Mouse (Mus musculus) CH12.LX (cell line): ENCODE data around the gene Col6a6. TPM values are rescaled to one million over a fixed set of nuclear protein-coding genes. Genes with fewer than 3 reads are reported as not detected.

Experiments
- DNase-seq: peaks from one replicate; pipeline ENCODE4 v3.0.0-alpha.2; 2013; ENCODE audit errors: extremely low read depth
- H3K27ac ChIP-seq: 2 replicates; pipeline ENCODE4 v1.5.1; 2012; ENCODE audit warnings: low read depth, mild to moderate bottlenecking, control low read depth, moderate library complexity; ENCODE audit not compliant: insufficient read depth
- H3K27me3 ChIP-seq: replicated peaks from 2 replicates; pipeline ENCODE3; 2012; ENCODE audit warnings: inconsistent platforms
- H3K36me3 ChIP-seq, 2 experiments: replicated peaks in 1 of 2; 2 replicates each; pipeline versions ENCODE3 to v1.6.1; 2012; ENCODE audit warnings: inconsistent platforms in 1 of 2, low read length in 1 of 2, mild to moderate bottlenecking in 1 of 2, mixed read lengths in 1 of 2, moderate library complexity in 1 of 2; ENCODE audit not compliant: control insufficient read depth in 1 of 2, insufficient read depth in 1 of 2
- H3K4me1 ChIP-seq, 2 experiments: 2 replicates each; pipeline ENCODE4 v1.6.1; 2012; ENCODE audit warnings: inconsistent platforms in 1 of 2, moderate library complexity in 1 of 2; ENCODE audit not compliant: insufficient read depth in 2 of 2, control insufficient read depth in 1 of 2
- H3K4me2 ChIP-seq: 2 replicates; pipeline ENCODE4 v1.6.1; 2012; ENCODE audit warnings: low read depth, mild to moderate bottlenecking, control low read depth; ENCODE audit not compliant: poor library complexity, insufficient read depth, severe bottlenecking
- H3K4me3 ChIP-seq, 3 experiments: fragments of 150-350 bp in 1 of 3; sonication (generic) in 1 of 3; replicated peaks in 1 of 3; 2 replicates each; pipeline versions ENCODE3 to v1.5.1; 2011 to 2012; ENCODE audit warnings: low read depth in 2 of 3, low read length in 2 of 3, mild to moderate bottlenecking in 2 of 3, moderate library complexity in 2 of 3, control low read depth in 1 of 3, improper control_type of control experiment in 1 of 3, inconsistent platforms in 1 of 3, mixed read lengths in 1 of 3; ENCODE audit not compliant: poor library complexity in 1 of 3
- H3K79me2 ChIP-seq: replicated peaks from 2 replicates; pipeline ENCODE4 v1.6.1; 2012; ENCODE audit warnings: mild to moderate bottlenecking, moderate library complexity; ENCODE audit not compliant: control insufficient read depth, poor library complexity, insufficient read depth, severe bottlenecking; ENCODE audit errors: extremely low read depth
- H3K9ac ChIP-seq: 2 replicates; pipeline ENCODE4 v1.6.1; 2012; ENCODE audit warnings: low read depth, mild to moderate bottlenecking, control low read depth, moderate library complexity; ENCODE audit not compliant: insufficient read depth
- H3K9me3 ChIP-seq: replicated peaks from 2 replicates; pipeline ENCODE3; 2012; ENCODE audit warnings: low read length, inconsistent platforms, mixed read lengths
- CHD2 ChIP-seq: IDR thresholded peaks from 2 replicates; pipeline ENCODE4 v1.6.1; 2011; ENCODE audit warnings: low read length, improper control_type of control experiment
- E2F4 ChIP-seq: IDR thresholded peaks from 2 replicates; pipeline ENCODE4 v1.6.1; 2011; ENCODE audit warnings: low read depth, low read length, improper control_type of control experiment; ENCODE audit not compliant: insufficient replicate concordance
- GABPA ChIP-seq: IDR thresholded peaks from 2 replicates; pipeline ENCODE4 v1.6.1; 2012; ENCODE audit warnings: low read depth, low read length, improper control_type of control experiment, inconsistent platforms; ENCODE audit not compliant: insufficient replicate concordance
- IRF4 ChIP-seq: IDR thresholded peaks from 2 replicates; pipeline ENCODE4 v1.6.1; 2014; ENCODE audit warnings: low read depth, mild to moderate bottlenecking, inconsistent platforms, low read length, improper control_type of control experiment
- KAT2A ChIP-seq: IDR thresholded peaks from 2 replicates; pipeline ENCODE4 v1.6.1; 2012; ENCODE audit warnings: low read length, improper control_type of control experiment, inconsistent platforms; ENCODE audit not compliant: insufficient replicate concordance
- MAFK ChIP-seq: IDR thresholded peaks from 2 replicates; pipeline ENCODE4 v1.6.1; 2011; ENCODE audit warnings: low read length, improper control_type of control experiment; ENCODE audit not compliant: insufficient replicate concordance
- MAX ChIP-seq: IDR thresholded peaks from 2 replicates; pipeline ENCODE4 v1.6.1; 2011; ENCODE audit warnings: low read length, improper control_type of control experiment
- MYC ChIP-seq: IDR thresholded peaks from 2 replicates; pipeline ENCODE4 v1.6.1; 2011; ENCODE audit warnings: low read depth, mild to moderate bottlenecking, improper control_type of control experiment, low read length
- PAX5 ChIP-seq: IDR thresholded peaks from 2 replicates; pipeline ENCODE4 v1.6.1; 2012; ENCODE audit warnings: low read length, inconsistent platforms, mixed read lengths
- POLR2AphosphoS2 ChIP-seq: IDR thresholded peaks from 2 replicates; pipeline ENCODE4 v1.6.1; 2011; ENCODE audit warnings: low read depth, low read length, improper control_type of control experiment
- RAD21 ChIP-seq: IDR thresholded peaks from 2 replicates; pipeline ENCODE4 v1.6.1; 2011; ENCODE audit warnings: low read depth, mild to moderate bottlenecking, low read length, improper control_type of control experiment, moderate library complexity
- RCOR1 ChIP-seq: conservative IDR thresholded peaks from 2 replicates; pipeline ENCODE4 v1.6.1; 2012; ENCODE audit warnings: low read depth, mild to moderate bottlenecking, inconsistent platforms, low read length, improper control_type of control experiment
- SIN3A ChIP-seq: IDR thresholded peaks from 2 replicates; pipeline ENCODE4 v1.6.1; 2012; ENCODE audit warnings: low read length, improper control_type of control experiment, inconsistent platforms
- ZMIZ1 ChIP-seq: IDR thresholded peaks from 2 replicates; pipeline ENCODE4 v1.6.1; 2012; ENCODE audit warnings: low read depth, mild to moderate bottlenecking, inconsistent platforms, low read length, improper control_type of control experiment
- ZNF384 ChIP-seq: IDR thresholded peaks from 2 replicates; pipeline ENCODE4 v1.6.1; 2012; ENCODE audit warnings: low read depth, low read length, improper control_type of control experiment, inconsistent platforms
- dilution Hi-C: fragments of 300-500 bp; cut with MboI; formaldehyde crosslinking; loops from 2 replicates; pipeline ENCODE4 v1.14.3; 2020; ENCODE audit warnings: low sequenced_read_pairs; ENCODE audit not compliant: extremely low pct_unique_long_range_greater_than_20kb, extremely low pct_ligation_motif_present
- in situ Hi-C: fragments of 300-500 bp; cut with MboI; formaldehyde crosslinking; loops from 3 replicates; pipeline ENCODE4 v1.14.3; 2019; ENCODE audit warnings: low sequenced_read_pairs, low pct_ligation_motif_present, low pct_unique_long_range_greater_than_20kb, mixed read lengths
- polyA plus RNA-seq: library from polyadenylated mRNA; unstranded; fragments of >175 nt; gene quantifications from 2 replicates; pipeline ENCODE4 v1.2.1, GENCODE M21; 2012; ENCODE audit warnings: low read depth; ENCODE audit not compliant: insufficient read length
- total RNA-seq, 2 experiments: library from RNA; depleted of rRNA; stranded (reverse); fragments of 300-350 nt in 1 of 2; fragments of >200 nt in 1 of 2; gene quantifications; 2 replicates each; pipeline ENCODE4 v1.2.3; 2012 to 2014

Col6a6 gene
- total and polyA plus RNA-seq, 3 experiments: not detected

- dilution Hi-C loops: no loop called here
Observed at GRCm38 (mm10) chr9:105758173-105758765, 69.7 kb downstream of the Col6a6 start.

GRCm38 (mm10) chr9:105754256-105754655, 73.7 kb downstream of the Col6a6 start:
- Histone ChIP-seq H3K4me2 (no peak overlapping the region), H3K4me3 (no peak overlapping the region), H3K27ac (no peak overlapping the region), H3K27me3 (peaks cover 58% of the 10 kb centered on the region), H3K36me3 (no peaks in the 10 kb centered on the region), H3K9ac (no peak overlapping the region), H3K9me3 (peaks cover 4% of the 10 kb centered on the region), H3K4me1 (no peaks in the 10 kb centered on the region), H3K79me2 (no peaks in the 10 kb centered on the region)
- no peak for DNase-seq
- no peak for TF ChIP-seq POLR2AphosphoS2
- TF ChIP-seq MAFK: no peak
- no peak for TF ChIP-seq MYC
- TF ChIP-seq GABPA: no peak
- no peak for TF ChIP-seq CHD2
- no peak for TF ChIP-seq PAX5
- no peak for TF ChIP-seq SIN3A
- no peak for TF ChIP-seq RAD21
- TF ChIP-seq E2F4: no peak
- in situ Hi-C loops (no loop called here), dilution Hi-C loops (no loop called here)

More at GRCm38 (mm10) chr9:105758173-105758765, 69.7 kb downstream of the Col6a6 start:
- no peaks in the 10 kb centered on the region for H3K79me2 ChIP-seq
- in situ Hi-C loops: no loop called here
- no peak overlapping the region for H3K27ac ChIP-seq
- H3K4me2 ChIP-seq: no peak overlapping the region
- no peaks in the 10 kb centered on the region for H3K4me1 ChIP-seq
- no peak for TF ChIP-seq SIN3A
- no peak for TF ChIP-seq MAFK
- no peak for TF ChIP-seq IRF4
- TF ChIP-seq ZMIZ1: no peak
- no peak for TF ChIP-seq MYC
- TF ChIP-seq GABPA: no peak
- TF ChIP-seq MAX: no peak
- TF ChIP-seq KAT2A: no peak
- no peak overlapping the region for H3K9ac ChIP-seq
- no peaks in the 10 kb centered on the region for H3K36me3 ChIP-seq
- no peak for DNase-seq
- H3K27me3 ChIP-seq: peaks cover 49% of the 10 kb centered on the region
- peaks cover 4% of the 10 kb centered on the region for H3K9me3 ChIP-seq
- no peak overlapping the region for H3K4me3 ChIP-seq

GRCm38 (mm10) chr9:105745861-105746260, 82.1 kb downstream of the Col6a6 start:
- no peak overlapping the region for H3K9ac ChIP-seq
- H3K4me2 ChIP-seq: no peak overlapping the region
- H3K4me1 ChIP-seq: no peaks in the 10 kb centered on the region
- no peaks in the 10 kb centered on the region for H3K36me3 ChIP-seq
- no peak overlapping the region for H3K27ac ChIP-seq
- in situ Hi-C loops (no loop called here), dilution Hi-C loops (no loop called here)
- no peaks in the 10 kb centered on the region for H3K79me2 ChIP-seq
- H3K4me3 ChIP-seq: no peak overlapping the region
- H3K9me3 ChIP-seq: peaks cover 17% of the 10 kb centered on the region
- DNase-seq: no peak
- TF ChIP-seq ZNF384 (no peak), RCOR1 (no peak)
- peaks cover 33% of the 10 kb centered on the region for H3K27me3 ChIP-seq
